Mouse (Mus musculus) bone marrow macrophage, adult 2 months (primary cell): Measurements from ENCODE around the gene Tmem236. TPM values are rescaled to one million over a fixed set of nuclear protein-coding genes. Genes with fewer than 3 reads are reported as not detected.
"Not testable (repeated sequence)": the region's sequence is repeated elsewhere in the genome, so short reads cannot be mapped to it uniquely, and the experiment has no call there.

Experiments
- H3K27ac ChIP-seq: 2 replicates; pipeline ENCODE4 v1.5.1; 2012; ENCODE audit warnings: low read depth, low read length; ENCODE audit not compliant: insufficient read depth
- H3K4me1 ChIP-seq: 2 replicates; pipeline ENCODE4 v1.6.1; 2012; ENCODE audit warnings: low read length; ENCODE audit not compliant: control insufficient read depth, insufficient read depth
- H3K4me3 ChIP-seq: 2 replicates; pipeline ENCODE4 v1.5.1; 2012; ENCODE audit warnings: mild to moderate bottlenecking, low read length, moderate library complexity; ENCODE audit not compliant: insufficient read depth
- CTCF ChIP-seq: IDR thresholded peaks from 2 replicates; pipeline ENCODE4 v1.5.1; 2012; ENCODE audit warnings: low read depth, mild to moderate bottlenecking, low read length, moderate library complexity
- POLR2A ChIP-seq: IDR thresholded peaks from 2 replicates; pipeline ENCODE4 v1.6.1; 2012; ENCODE audit warnings: mild to moderate bottlenecking, low read depth, low read length, borderline replicate concordance
- polyA plus RNA-seq: library from polyadenylated mRNA; stranded (reverse); fragments of >200 nt; gene quantifications from 2 replicates; pipeline ENCODE4 v1.2.4, GENCODE M21; 2012; ENCODE audit not compliant: missing spikeins, insufficient read depth, insufficient read length

Tmem236 gene
- polyA plus RNA-seq, 1 experiment: not detected

DNA sequence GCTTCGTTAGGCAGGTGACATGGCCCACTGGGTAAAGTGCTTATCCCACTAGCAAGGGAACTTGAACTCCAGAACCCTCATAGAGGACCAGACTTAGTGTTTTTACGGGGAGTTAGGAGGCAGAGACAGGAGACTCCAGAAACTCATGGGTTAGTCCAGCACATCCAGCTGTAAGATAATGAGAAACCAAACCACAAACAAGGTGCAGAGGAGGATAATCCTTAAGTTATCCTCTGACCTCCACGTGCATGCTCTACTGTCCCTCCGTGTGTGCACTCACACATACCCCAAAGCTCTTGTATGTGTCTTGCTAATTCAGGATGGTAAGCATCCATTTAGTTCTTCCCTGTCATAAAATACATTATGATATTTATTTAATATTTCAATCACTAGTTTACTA, 17.3 kb downstream of the Tmem236 start:
- TF ChIP-seq CTCF: no peak
- no peak for TF ChIP-seq POLR2A
- H3K4me3 ChIP-seq: no peak overlapping the region
- H3K27ac ChIP-seq: peak overlapping the region; percentile 98
- peaks cover 37% of the 10 kb centered on the region for H3K4me1 ChIP-seq

DNA sequence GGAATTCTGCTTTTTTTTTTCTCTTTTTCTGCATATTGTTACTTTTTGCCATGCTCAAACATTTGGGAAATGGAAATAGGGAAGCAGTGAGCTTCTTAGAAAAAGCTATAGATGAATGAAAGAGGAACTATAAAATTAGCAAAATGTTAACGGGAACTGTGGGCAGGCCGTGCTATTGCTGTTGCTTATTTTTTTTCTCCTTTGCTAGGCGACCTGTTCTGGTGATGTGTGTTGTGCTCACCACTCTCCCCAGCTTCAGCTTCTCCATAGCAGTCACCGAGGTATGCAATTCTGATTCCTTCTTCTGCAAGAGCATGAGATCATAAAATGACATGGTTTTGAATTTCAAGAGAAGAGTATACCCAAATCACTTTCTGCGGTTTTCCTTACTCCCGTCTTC, 17.7 kb downstream of the Tmem236 start:
- peak overlapping the region; percentile 81 for H3K27ac ChIP-seq
- peaks cover 34% of the 10 kb centered on the region for H3K4me1 ChIP-seq
- H3K4me3 ChIP-seq: no peak overlapping the region
- no peak for TF ChIP-seq CTCF
- TF ChIP-seq POLR2A: no peak

DNA sequence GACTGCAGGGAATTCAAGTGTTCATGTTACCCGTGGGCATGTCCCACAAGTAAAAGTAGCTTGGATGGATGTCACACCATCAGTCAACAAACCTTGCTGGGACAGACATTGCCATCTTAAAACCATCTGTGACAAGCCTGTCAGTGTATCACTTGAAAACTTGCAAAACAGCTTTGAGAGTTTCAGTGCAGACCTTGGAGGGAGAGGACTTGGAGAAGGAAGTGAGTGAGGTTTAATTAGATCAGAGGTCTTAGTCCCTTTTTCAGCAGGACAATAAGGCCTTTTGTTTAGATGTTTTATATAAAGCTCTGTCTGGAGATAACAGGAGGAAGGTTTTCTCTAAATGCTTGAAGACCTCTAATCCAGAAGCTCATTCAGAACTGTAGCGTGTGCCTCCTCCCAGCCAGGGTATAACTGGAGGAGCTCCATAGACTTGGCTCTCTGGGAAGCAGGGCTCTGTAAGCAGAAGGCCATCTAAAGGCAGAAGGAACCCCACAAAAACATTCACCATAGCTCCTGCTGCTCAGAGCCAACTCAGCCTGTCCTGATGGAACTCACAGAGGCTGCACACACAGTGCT, 24.1 kb downstream of the Tmem236 start:
- H3K27ac ChIP-seq, H3K4me3 ChIP-seq: not testable (repeated sequence)
- H3K4me1 ChIP-seq: peaks cover 32% of the 10 kb centered on the region

DNA sequence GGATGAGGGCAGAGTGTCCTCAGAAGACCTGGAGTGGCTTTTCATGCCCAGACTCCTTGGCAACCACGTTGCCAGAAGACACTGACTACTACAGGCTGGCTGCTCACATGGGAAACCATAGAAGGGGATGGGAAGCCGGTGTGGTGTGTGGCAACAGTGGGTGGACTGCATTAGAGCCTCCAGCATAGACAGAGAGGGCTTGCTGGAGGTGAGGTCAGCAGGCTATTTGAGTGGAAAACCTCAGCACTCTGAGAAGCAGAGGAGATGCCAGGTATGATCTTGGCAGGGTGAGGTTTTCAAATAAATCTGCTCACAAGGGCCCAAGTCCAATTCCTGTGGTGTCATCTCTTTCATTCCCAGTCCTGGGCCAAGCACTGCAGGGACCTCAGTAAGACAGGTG, 25.3 kb downstream of the Tmem236 start:
- Histone ChIP-seq H3K4me3 (no peak overlapping the region), H3K27ac (no peak overlapping the region), H3K4me1 (peaks cover 35% of the 10 kb centered on the region)
- TF ChIP-seq CTCF (no peak), POLR2A (no peak)

DNA sequence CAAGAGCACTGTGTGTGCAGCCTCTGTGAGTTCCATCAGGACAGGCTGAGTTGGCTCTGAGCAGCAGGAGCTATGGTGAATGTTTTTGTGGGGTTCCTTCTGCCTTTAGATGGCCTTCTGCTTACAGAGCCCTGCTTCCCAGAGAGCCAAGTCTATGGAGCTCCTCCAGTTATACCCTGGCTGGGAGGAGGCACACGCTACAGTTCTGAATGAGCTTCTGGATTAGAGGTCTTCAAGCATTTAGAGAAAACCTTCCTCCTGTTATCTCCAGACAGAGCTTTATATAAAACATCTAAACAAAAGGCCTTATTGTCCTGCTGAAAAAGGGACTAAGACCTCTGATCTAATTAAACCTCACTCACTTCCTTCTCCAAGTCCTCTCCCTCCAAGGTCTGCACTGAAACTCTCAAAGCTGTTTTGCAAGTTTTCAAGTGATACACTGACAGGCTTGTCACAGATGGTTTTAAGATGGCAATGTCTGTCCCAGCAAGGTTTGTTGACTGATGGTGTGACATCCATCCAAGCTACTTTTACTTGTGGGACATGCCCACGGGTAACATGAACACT, 26.6 kb downstream of the Tmem236 start:
- not testable (repeated sequence) for H3K4me3 ChIP-seq
- Histone ChIP-seq H3K27ac (0 out of 2 replicates have a peak overlapping the region, but pooled peaks have one; percentile 22), H3K4me1 (peaks cover 47% of the 10 kb centered on the region)

DNA sequence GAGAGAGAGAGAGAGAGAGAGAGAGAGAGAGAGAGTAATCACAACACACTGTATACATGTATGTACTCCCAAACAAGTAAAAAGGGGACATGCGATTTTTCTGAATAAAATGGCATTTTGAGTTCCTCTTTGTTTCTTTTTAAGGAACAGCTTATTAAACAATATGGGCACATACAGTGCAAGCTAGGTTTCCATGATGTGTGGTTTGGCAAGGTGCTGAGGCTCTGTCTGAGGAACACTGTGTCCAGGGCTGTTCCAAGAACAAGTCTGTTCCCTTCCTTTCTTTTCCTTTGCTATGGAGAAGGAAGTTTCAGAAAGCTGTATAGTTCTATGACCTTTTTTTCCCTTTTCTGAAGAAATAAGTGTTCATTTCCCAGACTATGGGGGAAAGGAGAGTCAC, 30.0 kb downstream of the Tmem236 start:
- Histone ChIP-seq H3K27ac (peak overlapping the region; percentile 64), H3K4me1 (peaks cover 64% of the 10 kb centered on the region), H3K4me3 (no peak overlapping the region)
- TF ChIP-seq CTCF (no peak), POLR2A (no peak)

DNA sequence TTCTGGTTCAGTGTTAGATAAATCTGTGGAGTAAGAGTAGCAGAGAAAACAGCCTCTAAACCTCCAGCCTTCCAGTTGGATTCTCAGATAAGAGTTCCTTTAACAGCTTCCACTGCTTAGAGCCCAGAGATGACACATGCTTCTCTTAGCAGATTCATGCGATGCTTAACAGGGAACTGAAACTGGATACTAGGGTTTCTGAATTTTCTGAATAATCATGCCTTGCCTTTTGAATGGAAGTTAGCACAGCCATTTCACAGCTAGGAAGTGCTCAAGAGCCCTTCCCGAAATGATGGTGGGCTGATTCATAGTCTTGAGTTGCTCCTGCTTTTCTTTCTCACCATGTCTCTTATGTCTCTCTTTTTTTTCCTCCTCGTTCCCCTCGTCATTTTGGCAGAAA, 32.5 kb downstream of the Tmem236 start:
- H3K27ac ChIP-seq: peak overlapping the region; percentile 86
- H3K4me3 ChIP-seq: no peak overlapping the region
- peaks cover 49% of the 10 kb centered on the region for H3K4me1 ChIP-seq
- no peak for TF ChIP-seq POLR2A
- TF ChIP-seq CTCF: no peak

DNA sequence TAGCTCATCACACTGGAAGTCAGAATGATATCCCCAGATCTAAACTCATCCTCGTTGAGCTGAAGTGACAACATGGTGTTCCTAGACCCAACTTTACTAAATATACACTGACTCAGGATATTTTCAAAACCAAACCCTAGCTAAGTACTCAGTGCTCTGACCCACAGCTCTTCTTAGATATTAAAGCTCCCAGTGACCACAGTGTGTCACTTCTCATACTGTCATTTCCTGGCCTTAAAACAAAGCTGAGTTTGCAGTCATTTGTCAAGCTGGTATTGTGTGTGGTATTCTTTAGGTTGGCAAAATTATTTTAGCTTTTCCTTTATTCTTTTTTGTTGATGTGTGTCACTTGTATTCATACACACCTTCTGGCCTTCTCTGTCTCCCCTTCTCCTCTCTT, 36.4 kb downstream of the Tmem236 start:
- Histone ChIP-seq H3K4me1 (peaks cover 24% of the 10 kb centered on the region), H3K4me3 (no peak overlapping the region), H3K27ac (0 out of 2 replicates have a peak overlapping the region, but pooled peaks have one; percentile 19)
- TF ChIP-seq CTCF (no peak), POLR2A (no peak)

DNA sequence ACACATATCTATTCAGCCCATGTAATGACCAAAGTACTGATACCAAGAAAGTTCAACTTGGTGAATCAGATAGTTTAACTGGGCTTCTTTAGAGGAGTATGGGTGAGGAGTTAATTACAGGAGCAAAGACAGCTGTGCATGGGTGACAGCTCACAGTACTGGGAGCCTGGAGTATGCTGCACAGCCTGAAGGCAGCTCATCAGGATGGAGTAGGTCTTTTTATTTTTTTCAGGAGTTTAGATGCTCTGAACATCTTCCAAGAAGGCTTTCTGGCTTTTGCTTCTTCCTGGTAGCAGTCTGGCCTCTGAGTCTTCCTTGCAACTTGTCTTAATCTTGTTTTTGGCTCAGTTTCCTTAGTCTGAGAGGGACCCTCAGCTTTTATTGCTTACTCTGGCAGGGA, 37.3 kb downstream of the Tmem236 start:
- H3K4me3 ChIP-seq: no peak overlapping the region
- H3K4me1 ChIP-seq: peaks cover 18% of the 10 kb centered on the region
- TF ChIP-seq CTCF (no peak), POLR2A (no peak)
- H3K27ac ChIP-seq: no peak overlapping the region

DNA sequence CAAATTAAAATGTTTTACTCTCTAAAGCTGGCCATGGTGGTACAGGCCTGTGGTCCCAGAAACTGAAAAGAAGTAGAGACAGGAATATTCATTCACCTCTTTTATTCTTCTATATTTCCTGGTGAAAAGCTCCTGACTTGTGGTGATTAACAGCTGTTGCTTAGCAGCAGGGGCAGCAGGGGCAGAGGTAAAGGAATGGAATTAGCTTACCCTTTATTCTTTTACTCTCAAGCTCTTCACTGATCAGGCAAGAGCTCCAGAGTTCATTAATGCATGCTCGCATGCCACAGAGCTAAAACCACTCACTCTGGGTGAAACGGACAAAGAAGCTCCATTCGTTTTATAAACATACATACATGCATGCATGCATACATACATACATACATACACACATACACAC, 40.4 kb downstream of the Tmem236 start:
- H3K4me3 ChIP-seq: no peak overlapping the region
- peaks cover 4% of the 10 kb centered on the region for H3K4me1 ChIP-seq
- H3K27ac ChIP-seq: no peak overlapping the region
- TF ChIP-seq POLR2A (no peak), CTCF (no peak)

DNA sequence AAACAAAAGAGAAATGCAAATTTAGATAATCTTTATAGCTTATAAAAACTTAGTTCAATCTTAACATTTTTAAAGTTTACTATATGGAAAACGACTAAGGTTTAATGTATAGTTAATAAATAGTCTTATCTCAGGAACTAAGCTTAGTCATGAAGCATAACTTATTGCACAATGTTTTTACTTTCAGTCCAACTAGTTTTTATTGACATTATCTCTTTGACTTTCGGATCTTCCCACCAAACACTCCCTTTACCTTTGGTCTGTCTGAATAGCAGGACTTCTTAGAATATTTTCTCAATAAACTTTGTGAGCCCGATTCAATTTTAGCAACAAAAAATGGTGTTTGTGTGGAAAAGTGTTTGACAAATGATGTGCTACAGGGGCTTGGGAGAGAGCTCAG, 42.3 kb downstream of the Tmem236 start:
- Histone ChIP-seq H3K27ac (no peak overlapping the region), H3K4me3 (no peak overlapping the region), H3K4me1 (no peaks in the 10 kb centered on the region)
- no peak for TF ChIP-seq POLR2A
